Mouse (Mus musculus): ENCODE results near the gene Zfp423. TPM values are rescaled to one million over a fixed set of nuclear protein-coding genes. Genes with fewer than 3 reads are reported as not detected.

The Zfp423 gene
- 5.9 and 6.1 TPM in 2 replicates for polyA plus RNA-seq (2015; fragmentation: Nextera tagmentation; extraction: Ambion mirVana)

DNA sequence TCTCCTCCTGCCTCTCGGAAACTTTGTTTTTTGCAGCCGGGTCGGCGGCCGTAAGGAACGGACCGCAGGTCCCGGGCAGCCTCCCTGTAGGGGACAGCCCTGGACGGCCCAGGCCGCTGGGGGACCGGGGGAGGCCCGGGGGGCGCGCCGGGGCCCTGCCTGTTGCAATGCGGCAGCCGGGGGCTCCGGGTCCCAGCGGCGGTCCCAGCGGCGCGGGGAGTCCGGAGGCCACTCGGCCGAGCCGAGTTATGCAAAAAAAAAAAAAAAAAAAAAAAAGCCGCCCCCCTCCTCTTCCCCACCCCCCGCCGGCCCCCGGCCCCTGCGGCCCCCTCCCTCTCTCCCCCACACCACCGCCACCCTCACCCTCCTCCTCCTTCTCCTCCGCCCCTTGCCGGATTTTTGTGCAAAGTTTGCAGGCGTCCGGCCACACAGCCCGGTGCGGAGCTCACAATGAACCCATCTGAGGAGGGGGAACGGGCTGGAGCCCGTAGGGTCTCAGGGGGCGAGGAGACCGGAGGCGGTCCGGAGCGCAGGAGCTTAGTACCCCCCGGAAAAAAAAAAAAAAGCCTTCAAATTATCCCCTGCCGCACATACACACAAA, at the start of gene Zfp423:
TSS of gene Zfp423 (minus strand) at position 276 of the 601 bp plus-strand sequence.
- peak within 1 kb of the TSS; percentile 97 for H3K4me2 ChIP-seq (ENCODE audit: low read length)
- under 1% methylated on average over 37 of the region's 48 CpGs for WGBS
- ATAC-seq (replicated peaks; ENCODE audit: low FRiP score, low read depth) (peak; percentile 15; the same call in 1 of the 2 replicates), DNase-seq (ENCODE audit: low spot score) (peak; percentile 67)
- no peak for TF ChIP-seq CTCF (IDR thresholded peaks at IDR 0.05; ENCODE audit: low read depth)
- H3K9me3 ChIP-seq (replicated peaks; ENCODE audit: low read length), result no peaks in the 10 kb centered on the region
- no peaks in the 10 kb centered on the region for H3K36me3 ChIP-seq (ENCODE audit: insufficient read depth, low read length)
- H3K27ac ChIP-seq, result peak within 1 kb of the TSS; percentile 95
- peaks cover 21% of the 10 kb centered on the region; the same call in 1 of the 2 replicates for H3K4me1 ChIP-seq (replicated peaks; ENCODE audit: insufficient read depth, low read length)
- H3K4me3 ChIP-seq (replicated peaks; ENCODE audit: low read depth, low read length), result peak within 1 kb of the TSS; percentile 85
- 0 out of 2 replicates have a peak, but pooled peaks cover 15% of the 10 kb centered on the region for H3K27me3 ChIP-seq (ENCODE audit: insufficient read depth, low read length)
- peak within 1 kb of the TSS; percentile 86 for H3K9ac ChIP-seq (ENCODE audit: low read depth, low read length)

DNA sequence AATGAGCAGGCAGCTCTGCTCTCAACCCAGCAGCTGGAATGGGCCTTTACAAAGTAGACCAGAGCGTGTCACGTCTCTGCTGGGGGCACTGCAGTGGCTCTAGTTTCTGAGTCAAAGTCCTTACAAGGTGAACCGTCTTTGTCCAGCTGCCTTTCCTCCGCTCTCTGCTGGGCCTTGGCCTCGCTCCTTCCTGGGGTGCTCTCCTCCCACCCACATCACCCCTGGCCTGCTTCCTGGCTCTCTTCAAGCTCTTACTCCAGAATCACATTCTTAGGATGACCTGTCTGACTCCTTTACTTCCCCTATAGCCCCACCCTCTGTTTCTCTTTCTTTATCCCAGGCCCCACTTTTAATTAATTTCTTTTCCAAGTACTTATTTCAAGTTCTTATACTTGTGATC, 47.4 kb upstream of the Zfp423 start:
- 50% methylated on average over 5 of the region's 5 CpGs for WGBS
- peak; percentile 73 for DNase-seq (ENCODE audit: low spot score)
- Histone ChIP-seq H3K4me2 (ENCODE audit: low read length) (no peak overlapping the region), H3K27ac (no peak overlapping the region), H3K4me3 (replicated peaks; ENCODE audit: low read depth, low read length) (no peak overlapping the region), H3K27me3 (ENCODE audit: insufficient read depth, low read length) (no peaks in the 10 kb centered on the region), H3K9ac (ENCODE audit: low read depth, low read length) (no peak overlapping the region), H3K9me3 (replicated peaks; ENCODE audit: low read length) (no peaks in the 10 kb centered on the region), H3K36me3 (ENCODE audit: insufficient read depth, low read length) (no peaks in the 10 kb centered on the region), H3K4me1 (replicated peaks; ENCODE audit: insufficient read depth, low read length) (no peaks in the 10 kb centered on the region; the same call in 1 of the 2 replicates)
- no peak for ATAC-seq (replicated peaks; ENCODE audit: low FRiP score, low read depth)
- no peak for TF ChIP-seq CTCF (IDR thresholded peaks at IDR 0.05; ENCODE audit: low read depth)

DNA sequence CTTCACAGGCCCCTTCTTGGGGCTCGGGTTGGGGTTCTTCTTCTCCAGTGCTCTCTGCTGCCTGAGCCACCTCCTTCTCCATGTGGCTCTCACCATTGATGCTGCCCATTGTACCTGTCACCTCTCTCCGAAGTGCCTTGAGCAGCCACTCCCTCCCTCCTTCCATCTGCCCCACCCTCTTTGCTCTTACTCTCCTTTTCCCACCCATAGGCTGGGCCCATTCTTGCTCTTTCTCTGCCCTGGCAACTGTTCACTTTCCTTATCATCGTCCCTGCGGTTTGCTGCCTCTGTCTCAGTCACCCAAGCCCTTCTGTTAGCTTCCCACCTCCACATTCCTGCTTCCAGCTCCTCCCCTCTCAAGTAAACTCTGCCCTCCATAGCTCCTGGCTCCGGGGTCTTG, 25.4 kb upstream of the Zfp423 start:
- H3K9me3 ChIP-seq (replicated peaks; ENCODE audit: low read length), result no peaks in the 10 kb centered on the region
- H3K9ac ChIP-seq (ENCODE audit: low read depth, low read length), result no peak overlapping the region
- no peaks in the 10 kb centered on the region for H3K27me3 ChIP-seq (ENCODE audit: insufficient read depth, low read length)
- no peak for ATAC-seq (replicated peaks; ENCODE audit: low FRiP score, low read depth)
- no peaks in the 10 kb centered on the region for H3K36me3 ChIP-seq (ENCODE audit: insufficient read depth, low read length)
- H3K4me3 ChIP-seq (replicated peaks; ENCODE audit: low read depth, low read length), result no peak overlapping the region
- no peaks in the 10 kb centered on the region for H3K4me1 ChIP-seq (replicated peaks; ENCODE audit: insufficient read depth, low read length)
- DNase-seq (ENCODE audit: low spot score), result no peak
- H3K27ac ChIP-seq, result no peak overlapping the region
- 36% methylated on average over 5 of the region's 5 CpGs for WGBS
- no peak for TF ChIP-seq CTCF (IDR thresholded peaks at IDR 0.05; ENCODE audit: low read depth)
- no peak overlapping the region for H3K4me2 ChIP-seq (ENCODE audit: low read length)

DNA sequence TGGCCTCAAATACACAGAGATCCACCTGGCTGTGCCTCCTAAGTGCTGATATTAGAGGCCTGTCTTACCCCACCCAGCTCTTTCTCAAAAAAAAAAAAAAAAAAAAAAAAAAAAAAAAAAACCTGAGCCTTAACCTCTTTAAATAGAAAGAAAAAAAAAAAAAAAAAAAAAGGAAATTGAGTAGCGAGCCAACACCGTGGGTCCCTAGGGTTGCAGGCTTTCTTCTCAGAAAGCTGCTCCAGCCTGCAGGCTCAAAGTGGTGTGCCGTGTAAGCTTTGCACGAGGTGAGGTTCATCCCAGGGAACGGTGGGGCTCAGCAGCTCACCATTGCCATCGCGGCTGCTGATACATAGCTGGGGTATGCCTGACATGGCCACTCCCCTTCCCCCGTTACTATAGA, 24.6 kb upstream of the Zfp423 start:
- no peak for DNase-seq (ENCODE audit: low spot score)
- no peaks in the 10 kb centered on the region for H3K9me3 ChIP-seq (replicated peaks; ENCODE audit: low read length)
- H3K36me3 ChIP-seq (ENCODE audit: insufficient read depth, low read length), result no peaks in the 10 kb centered on the region
- 42% methylated on average over 8 of the region's 8 CpGs for WGBS
- H3K9ac ChIP-seq (ENCODE audit: low read depth, low read length), result no peak overlapping the region
- H3K4me3 ChIP-seq (replicated peaks; ENCODE audit: low read depth, low read length), result no peak overlapping the region
- no peak overlapping the region for H3K27ac ChIP-seq
- H3K27me3 ChIP-seq (ENCODE audit: insufficient read depth, low read length), result no peaks in the 10 kb centered on the region
- H3K4me1 ChIP-seq (replicated peaks; ENCODE audit: insufficient read depth, low read length), result no peaks in the 10 kb centered on the region
- ATAC-seq (replicated peaks; ENCODE audit: low FRiP score, low read depth), result no peak
- no peak for TF ChIP-seq CTCF (IDR thresholded peaks at IDR 0.05; ENCODE audit: low read depth)
- no peak overlapping the region for H3K4me2 ChIP-seq (ENCODE audit: low read length)

DNA sequence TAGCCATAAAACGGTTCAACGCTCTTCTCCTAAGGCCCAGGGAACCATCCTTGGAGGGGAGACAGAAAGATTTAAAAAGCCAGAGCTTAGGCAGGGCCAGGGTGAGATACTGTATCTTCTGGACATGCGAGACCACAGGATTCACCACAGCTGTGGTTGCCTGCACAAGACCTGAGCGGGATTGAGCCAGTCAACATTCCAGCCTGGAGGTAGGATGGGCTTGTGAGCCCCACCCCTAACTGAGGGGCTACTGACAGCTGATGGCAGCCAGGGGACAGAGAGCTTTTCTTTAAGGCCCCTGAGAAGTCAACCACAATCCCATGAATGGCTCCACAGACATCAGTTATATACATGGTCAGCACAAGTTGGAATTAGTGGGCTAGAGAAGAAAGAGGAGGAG, 23.5 kb upstream of the Zfp423 start:
- Histone ChIP-seq H3K9me3 (replicated peaks; ENCODE audit: low read length) (no peaks in the 10 kb centered on the region), H3K4me1 (replicated peaks; ENCODE audit: insufficient read depth, low read length) (no peaks in the 10 kb centered on the region), H3K9ac (ENCODE audit: low read depth, low read length) (no peak overlapping the region), H3K4me3 (replicated peaks; ENCODE audit: low read depth, low read length) (no peak overlapping the region), H3K4me2 (ENCODE audit: low read length) (no peak overlapping the region), H3K27ac (no peak overlapping the region), H3K27me3 (ENCODE audit: insufficient read depth, low read length) (no peaks in the 10 kb centered on the region), H3K36me3 (ENCODE audit: insufficient read depth, low read length) (no peaks in the 10 kb centered on the region)
- no peak for ATAC-seq (replicated peaks; ENCODE audit: low FRiP score, low read depth)
- DNase-seq (ENCODE audit: low spot score), result peak; percentile 67
- WGBS, result 45% methylated on average over 4 of the region's 4 CpGs
- TF ChIP-seq CTCF (IDR thresholded peaks at IDR 0.05; ENCODE audit: low read depth), result no peak

DNA sequence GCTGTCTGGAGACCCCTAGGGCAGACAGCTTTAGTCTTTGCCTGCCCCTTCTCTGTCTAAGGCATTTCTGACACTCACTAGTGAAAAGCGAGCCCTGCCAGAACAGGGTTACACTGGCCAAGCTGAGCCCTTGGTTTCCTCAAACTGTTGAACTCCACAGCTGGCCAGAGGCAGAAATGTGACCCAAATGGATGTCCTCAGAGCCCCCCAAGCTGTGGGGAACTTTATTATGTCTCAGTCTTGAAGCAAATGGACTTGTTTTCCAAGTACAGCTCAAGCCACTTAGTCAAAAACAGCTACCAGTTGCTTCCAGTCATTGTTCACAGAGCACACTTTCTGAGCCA, 16.0 kb upstream of the Zfp423 start:
- no peaks in the 10 kb centered on the region for H3K27me3 ChIP-seq (ENCODE audit: insufficient read depth, low read length)
- H3K4me1 ChIP-seq (replicated peaks; ENCODE audit: insufficient read depth, low read length), result peaks cover 14% of the 10 kb centered on the region; the same call in 1 of the 2 replicates
- no peak overlapping the region for H3K9ac ChIP-seq (ENCODE audit: low read depth, low read length)
- WGBS, result 61% methylated on average over 1 of the region's 1 CpGs
- H3K4me2 ChIP-seq (ENCODE audit: low read length), result peak overlapping the region; percentile 62
- no peaks in the 10 kb centered on the region for H3K9me3 ChIP-seq (replicated peaks; ENCODE audit: low read length)
- no peak for TF ChIP-seq CTCF (IDR thresholded peaks at IDR 0.05; ENCODE audit: low read depth)
- no peaks in the 10 kb centered on the region for H3K36me3 ChIP-seq (ENCODE audit: insufficient read depth, low read length)
- DNase-seq (ENCODE audit: low spot score) (no peak), ATAC-seq (replicated peaks; ENCODE audit: low FRiP score, low read depth) (no peak)
- H3K27ac ChIP-seq, result 0 out of 2 replicates have a peak overlapping the region, but pooled peaks have one; percentile 3
- no peak overlapping the region for H3K4me3 ChIP-seq (replicated peaks; ENCODE audit: low read depth, low read length)

Measured in kidney, postnatal 0 days (tissue).